Mouse (Mus musculus) fat pad, adult 2 months (tissue): Measurements from ENCODE around the gene Rora.

Experiments
- DNase-seq: peaks from one replicate; pipeline ENCODE4 v3.0.0-alpha.2; 2011; ENCODE audit warnings: low read depth, low spot score; ENCODE audit errors: extremely low read depth

The Rora gene

GRCm38 (mm10) chr9:69300296-69300695, 646.7 kb downstream of the Rora start:
- DNase-seq: no peak

- DNase-seq: no peak
These were observed 647.9 kb downstream of the Rora start for GRCm38 (mm10) chr9:69301445-69301844.

- DNase-seq: no peak
These were observed 648.4 kb downstream of the Rora start for GRCm38 (mm10) chr9:69301955-69302354.

GRCm38 (mm10) chr9:69302846-69303245, 649.3 kb downstream of the Rora start:
- no peak for DNase-seq

GRCm38 (mm10) chr9:69303346-69303944, 649.9 kb downstream of the Rora start:
- DNase-seq: no peak

GRCm38 (mm10) chr9:69303962-69304361, 650.4 kb downstream of the Rora start:
- no peak for DNase-seq

GRCm38 (mm10) chr9:69304492-69304891, 650.9 kb downstream of the Rora start:
- DNase-seq: no peak

- DNase-seq: no peak
These were observed 651.4 kb downstream of the Rora start for GRCm38 (mm10) chr9:69304991-69305390.

GRCm38 (mm10) chr9:69306734-69307528, 653.3 kb downstream of the Rora start:
- DNase-seq: peak; percentile 14

- no peak for DNase-seq
These were observed 654.4 kb downstream of the Rora start for GRCm38 (mm10) chr9:69307974-69308373.

- no peak for DNase-seq
These were observed 656.9 kb downstream of the Rora start for GRCm38 (mm10) chr9:69310524-69310923.

GRCm38 (mm10) chr9:69313297-69313696, 659.7 kb downstream of the Rora start:
- DNase-seq: no peak

GRCm38 (mm10) chr9:69314451-69315210, 661.0 kb downstream of the Rora start:
- DNase-seq: no peak

GRCm38 (mm10) chr9:69317527-69318115, 664.0 kb downstream of the Rora start:
- no peak for DNase-seq

GRCm38 (mm10) chr9:69319434-69319833, 665.8 kb downstream of the Rora start:
- no peak for DNase-seq

- no peak for DNase-seq
These were observed 666.5 kb downstream of the Rora start for GRCm38 (mm10) chr9:69319913-69320634.

GRCm38 (mm10) chr9:69320635-69321027, 667.0 kb downstream of the Rora start:
- no peak for DNase-seq

- no peak for DNase-seq
These were observed 668.4 kb downstream of the Rora start for GRCm38 (mm10) chr9:69321956-69322355.

- DNase-seq: no peak
These were observed 670.2 kb downstream of the Rora start for GRCm38 (mm10) chr9:69323831-69324230.

GRCm38 (mm10) chr9:69327077-69327476, 673.5 kb downstream of the Rora start:
- no peak for DNase-seq

- DNase-seq: no peak
These were observed 674.0 kb downstream of the Rora start for GRCm38 (mm10) chr9:69327591-69327990.
